Mouse (Mus musculus) kidney, postnatal 0 days (tissue): ENCODE results near the gene Vsx2. TPM values are rescaled to one million over a fixed set of nuclear protein-coding genes. Genes with fewer than 3 reads are reported as not detected.
A peak's percentile ranks its signal among the peaks of the same experiment; 100 is the strongest.

ENCODE experiments used
- ATAC-seq: fragments of 200-750 bp; cut with Nextera tagmentation; replicated peaks from 2 replicates; pipeline ENCODE4 v1.8.0; 2017; ENCODE audit warnings: low read depth, moderate number of reproducible peaks, moderate TSS enrichment, moderate library complexity; ENCODE audit not compliant: low FRiP score
- DNase-seq: peaks from one replicate; pipeline ENCODE4 v3.0.0-alpha.2; 2016; ENCODE audit warnings: low spot score
- H3K27ac ChIP-seq: fragments of 300-500 bp; sonication (generic); 2 replicates; pipeline ENCODE4 v1.5.1; 2014; ENCODE audit warnings: mild to moderate bottlenecking
- H3K27me3 ChIP-seq: fragments of 300-500 bp; sonication (generic); 2 replicates; pipeline ENCODE4 v1.6.1; 2014; ENCODE audit warnings: low read length, mixed read lengths; ENCODE audit not compliant: insufficient read depth
- H3K36me3 ChIP-seq: fragments of 300-500 bp; sonication (generic); 2 replicates; pipeline ENCODE4 v1.6.1; 2014; ENCODE audit warnings: low read length, mixed read lengths; ENCODE audit not compliant: insufficient read depth
- H3K4me1 ChIP-seq: fragments of 300-500 bp; sonication (generic); replicated peaks from 2 replicates; pipeline ENCODE4 v1.6.1; 2014; ENCODE audit warnings: antibody characterized with exemption, low read length, mixed read lengths; ENCODE audit not compliant: insufficient read depth
- H3K4me2 ChIP-seq: fragments of 300-500 bp; sonication (generic); 2 replicates; pipeline ENCODE4 v1.6.1; 2014; ENCODE audit warnings: mild to moderate bottlenecking, low read length, moderate library complexity, mixed read lengths
- H3K4me3 ChIP-seq: fragments of 300-500 bp; sonication (generic); replicated peaks from 2 replicates; pipeline ENCODE4 v1.5.1; 2014; ENCODE audit warnings: low read depth, low read length
- H3K9ac ChIP-seq: fragments of 300-500 bp; sonication (generic); 2 replicates; pipeline ENCODE4 v1.6.1; 2014; ENCODE audit warnings: low read depth, low read length
- H3K9me3 ChIP-seq: fragments of 300-500 bp; sonication (generic); replicated peaks from 2 replicates; pipeline ENCODE4 v1.6.1; 2016; ENCODE audit warnings: low read length, inconsistent platforms, mixed read lengths
- CTCF ChIP-seq: IDR thresholded peaks from 2 replicates; pipeline ENCODE4 v1.5.1; 2016; ENCODE audit warnings: antibody characterized with exemption, low read depth, mild to moderate bottlenecking, moderate library complexity
- WGBS: fragments of 180-500 bp; shearing (Covaris S2); extraction: QIAGEN DNeasy Blood & Tissue Kit; methylation state at CpG from one replicate; pipeline ENCODE4 v1.1.7; 2014; 5-methylcytosine and 5-hydroxymethylcytosine counted together
- polyA plus RNA-seq: library from polyadenylated mRNA; unstranded; fragments of >200 nt; fragmentation: Nextera tagmentation; extraction: Ambion mirVana; gene quantifications from 2 replicates; pipeline ENCODE4 v1.2.1, GENCODE M21; 2015

The Vsx2 gene
- polyA plus RNA-seq, 1 experiment from 2014 or later, result not detected

- peaks cover 57% of the 10 kb centered on the region for H3K27me3 ChIP-seq
- DNase-seq (peak; percentile 15), ATAC-seq (no peak)
- H3K36me3 ChIP-seq, result no peaks in the 10 kb centered on the region
- peak overlapping the region; percentile 14; the same call in 1 of the 2 replicates for H3K4me3 ChIP-seq
- H3K27ac ChIP-seq, result no peak overlapping the region
- 6% methylated on average over 43 of the region's 43 CpGs for WGBS
- TF ChIP-seq CTCF, result no peak
- H3K4me1 ChIP-seq, result no peaks in the 10 kb centered on the region; the same call in 1 of the 2 replicates
- H3K9me3 ChIP-seq, result no peaks in the 10 kb centered on the region
- H3K4me2 ChIP-seq, result peak overlapping the region; percentile 16
- H3K9ac ChIP-seq, result no peak overlapping the region
Measured at GRCm38 (mm10) chr12:84571466-84572340, 2.1 kb downstream of the Vsx2 start.

DNA sequence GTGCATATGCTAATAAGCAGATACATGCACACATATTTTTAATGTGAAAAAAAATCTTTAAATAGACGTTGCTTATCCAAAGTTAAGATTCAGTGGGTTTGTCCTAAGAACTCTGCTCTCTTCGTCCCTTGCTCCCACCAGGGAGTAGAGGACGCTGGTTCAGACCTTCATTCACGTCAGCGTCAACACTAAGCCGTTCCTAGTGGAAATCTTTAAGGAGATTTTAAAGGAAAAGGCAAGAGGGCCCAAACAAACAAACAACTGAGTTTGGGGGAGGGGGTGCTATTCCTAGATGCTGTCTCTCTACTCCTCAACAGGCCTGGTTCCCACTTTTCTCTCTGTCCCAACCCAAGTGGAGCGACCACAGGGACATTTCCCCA lies 2.8 kb downstream of the Vsx2 start:
- no peak for DNase-seq
- no peak overlapping the region for H3K9ac ChIP-seq
- 17% methylated on average over 7 of the region's 7 CpGs for WGBS
- H3K9me3 ChIP-seq, result no peaks in the 10 kb centered on the region
- no peak overlapping the region for H3K27ac ChIP-seq
- no peak for TF ChIP-seq CTCF
- ATAC-seq, result no peak
- peaks cover 58% of the 10 kb centered on the region for H3K27me3 ChIP-seq
- no peaks in the 10 kb centered on the region; the same call in 1 of the 2 replicates for H3K4me1 ChIP-seq
- H3K36me3 ChIP-seq, result no peaks in the 10 kb centered on the region
- no peak overlapping the region for H3K4me3 ChIP-seq
- H3K4me2 ChIP-seq, result no peak overlapping the region

DNA sequence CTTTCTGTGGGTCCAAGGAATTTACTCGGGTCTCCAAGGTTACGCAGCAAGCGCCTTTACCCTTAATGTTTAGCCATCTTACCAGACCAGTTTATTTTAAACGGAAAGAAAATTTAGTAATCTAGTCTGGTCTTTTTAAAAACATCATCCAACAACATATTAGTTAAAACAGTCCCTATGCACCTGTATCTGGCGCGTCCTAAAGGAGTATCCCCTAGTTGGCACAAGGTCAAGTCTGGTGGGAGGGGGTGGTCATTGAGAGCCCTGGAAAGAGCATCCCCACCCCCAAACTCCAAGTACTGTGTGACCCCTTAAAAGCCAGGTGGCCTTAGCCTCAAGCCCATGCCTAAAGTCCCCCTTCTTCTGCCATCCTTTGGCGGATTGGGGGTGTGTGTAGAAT lies 3.5 kb downstream of the Vsx2 start:
- Histone ChIP-seq H3K4me2 (no peak overlapping the region), H3K4me3 (no peak overlapping the region), H3K36me3 (no peaks in the 10 kb centered on the region), H3K4me1 (no peaks in the 10 kb centered on the region; the same call in 1 of the 2 replicates), H3K9me3 (no peaks in the 10 kb centered on the region), H3K27ac (no peak overlapping the region), H3K27me3 (peaks cover 52% of the 10 kb centered on the region), H3K9ac (no peak overlapping the region)
- no peak for DNase-seq
- no peak for TF ChIP-seq CTCF
- no peak for ATAC-seq
- WGBS, result 21% methylated on average over 7 of the region's 7 CpGs

GRCm38 (mm10) chr12:84577768-84578439 lies 8.3 kb downstream of the Vsx2 start:
- Histone ChIP-seq H3K9ac (no peak overlapping the region), H3K4me1 (no peaks in the 10 kb centered on the region), H3K9me3 (no peaks in the 10 kb centered on the region), H3K27ac (no peak overlapping the region), H3K4me2 (no peak overlapping the region), H3K36me3 (no peaks in the 10 kb centered on the region), H3K4me3 (no peak overlapping the region), H3K27me3 (peaks cover 8% of the 10 kb centered on the region)
- DNase-seq (no peak), ATAC-seq (no peak)
- TF ChIP-seq CTCF, result peak; percentile 18; the same call in 1 of the 2 replicates
- 69% methylated on average over 11 of the region's 11 CpGs for WGBS

GRCm38 (mm10) chr12:84578440-84578770 lies 8.8 kb downstream of the Vsx2 start:
- 37% methylated on average over 5 of the region's 5 CpGs for WGBS
- DNase-seq (no peak), ATAC-seq (no peak)
- Histone ChIP-seq H3K9ac (no peak overlapping the region), H3K9me3 (no peaks in the 10 kb centered on the region), H3K27ac (no peak overlapping the region), H3K4me3 (no peak overlapping the region), H3K27me3 (0 out of 2 replicates have a peak, but pooled peaks cover 4% of the 10 kb centered on the region), H3K4me1 (no peaks in the 10 kb centered on the region), H3K36me3 (no peaks in the 10 kb centered on the region), H3K4me2 (no peak overlapping the region)
- no peak for TF ChIP-seq CTCF

DNA sequence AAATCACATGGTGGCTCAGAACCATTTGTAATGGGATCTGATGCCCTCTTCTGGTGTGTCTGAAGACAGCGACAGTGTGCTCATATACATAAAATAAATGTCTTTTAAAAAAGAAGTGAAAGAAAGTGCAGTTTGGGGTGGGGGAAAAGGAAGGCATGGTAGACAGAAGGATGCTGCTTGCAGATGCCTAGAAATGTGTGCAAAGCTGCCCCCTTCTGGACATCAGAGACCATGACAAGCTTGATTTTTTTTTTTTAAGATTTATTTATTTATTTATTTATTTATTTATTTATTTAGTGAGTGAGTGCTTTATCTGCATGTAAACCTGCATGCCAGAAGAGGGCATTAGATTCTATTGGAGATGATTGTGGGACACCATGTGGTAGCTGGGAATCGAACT lies 11.7 kb downstream of the Vsx2 start:
- Histone ChIP-seq H3K27me3 (0 out of 2 replicates have a peak, but pooled peaks cover 4% of the 10 kb centered on the region), H3K27ac (no peak overlapping the region), H3K4me3 (no peak overlapping the region), H3K36me3 (no peaks in the 10 kb centered on the region), H3K4me2 (no peak overlapping the region), H3K9me3 (no peaks in the 10 kb centered on the region), H3K4me1 (no peaks in the 10 kb centered on the region), H3K9ac (no peak overlapping the region)
- peak; percentile 31; the same call in 1 of the 2 replicates for TF ChIP-seq CTCF
- DNase-seq (no peak), ATAC-seq (no peak)
- WGBS, result 95% methylated on average over 2 of the region's 2 CpGs
